Mouse (Mus musculus): ENCODE measurements around the gene Cryl1.

- TF ChIP-seq ZMIZ1 (IDR thresholded peaks at IDR 0.05; ENCODE audit: low read depth, low read length) (no peak), MAFK (IDR thresholded peaks at IDR 0.05; ENCODE audit: borderline replicate concordance, low read depth, low read length) (no peak), GATA1 (IDR thresholded peaks at IDR 0.05; ENCODE audit: low read depth, low read length) (no peak), POLR2A (IDR thresholded peaks at IDR 0.05; ENCODE audit: control insufficient read depth in 1 of 2, insufficient read depth in 1 of 2, low read depth in 1 of 2, low read length in 2 of 2, poor library complexity in 1 of 2) (no peak), MEF2A (IDR thresholded peaks at IDR 0.05; ENCODE audit: extremely low read depth, insufficient replicate concordance, low read depth, low read length, poor library complexity, severe bottlenecking) (no peak), CTCF (IDR thresholded peaks at IDR 0.05 in 2 of 3, conservative IDR thresholded peaks at IDR 0.05 in 1 of 3; ENCODE audit: control insufficient read depth in 1 of 3, insufficient read depth in 1 of 3, low read depth in 2 of 3, low read length in 3 of 3, poor library complexity in 1 of 3, severe bottlenecking in 1 of 3) (no peak), CHD1 (IDR thresholded peaks at IDR 0.05; ENCODE audit: low read depth, low read length) (no peak), UBTF (IDR thresholded peaks at IDR 0.05; ENCODE audit: borderline replicate concordance, insufficient read depth, low read depth, low read length) (no peak), HCFC1 (IDR thresholded peaks at IDR 0.05; ENCODE audit: low read depth, low read length) (no peak)
Observed at GRCm38 (mm10) chr14:57230264-57231015, 167.9 kb downstream of the Cryl1 start.

Data from MEL (cell line).